27 mouse cellular contexts compared by ENCODE assay signal in genomic region chr19:26466244-26466643, GRCm38 (mm10).
DNase-seq lines count a peak whose midpoint lies in the region; ATAC-seq and TF ChIP-seq lines count a peak whose summit lies in the region.
"Had no signal": no experiment of that assay in that cellular context is flagged by ENCODE, and none has a peak within 500 bp of the region (broad histone marks: within the 10 kb centered on the region; RNA-seq: fewer than 3 reads in every experiment).

No protein-coding gene starts in this region.

- no peaks in the 10 kb centered on the region for H3K27me3 ChIP-seq in forebrain, embryonic 11.5 days (ENCODE audit: control insufficient read depth, insufficient read depth, low read length)
- no peaks in the 10 kb centered on the region for H3K27me3 ChIP-seq in forebrain, embryonic 16.5 days (replicated peaks; ENCODE audit: control insufficient read depth, insufficient read depth, low read length)
- no peaks in the 10 kb centered on the region for H3K27me3 ChIP-seq in forebrain, embryonic 14.5 days (replicated peaks; ENCODE audit: control insufficient read depth, insufficient read depth, low read length)
- H3K27me3 ChIP-seq: heart, embryonic 12.5 days; heart, embryonic 15.5 days had no signal

- 84% methylated on average over 4 of the region's 4 CpGs for WGBS in forebrain, embryonic 11.5 days
- WGBS in forebrain, embryonic 16.5 days, result 40% methylated on average over 4 of the region's 4 CpGs
- WGBS in forebrain, embryonic 14.5 days, result 32% methylated on average over 4 of the region's 4 CpGs
- WGBS in lung, adult 2 months, result 70% methylated on average over 4 of the region's 4 CpGs

- no peak overlapping the region for H3K4me2 ChIP-seq in forebrain, embryonic 11.5 days (ENCODE audit: low read depth, low read length, severe bottlenecking)
- H3K4me2 ChIP-seq in forebrain, embryonic 16.5 days (ENCODE audit: low read length), result no peak overlapping the region
- H3K4me2 ChIP-seq in forebrain, embryonic 14.5 days (ENCODE audit: low read length), result no peak overlapping the region
- H3K4me2 ChIP-seq: embryonic facial prominence, embryonic 13.5 days; heart, embryonic 12.5 days; heart, embryonic 15.5 days; hindbrain, embryonic 14.5 days had no signal

- peaks cover 16% of the 10 kb centered on the region; the same call in 1 of the 2 replicates for H3K4me1 ChIP-seq in forebrain, embryonic 11.5 days (replicated peaks; ENCODE audit: control insufficient read depth, insufficient read depth, low read length)
- H3K4me1 ChIP-seq in forebrain, embryonic 16.5 days (replicated peaks; ENCODE audit: control insufficient read depth, insufficient read depth, low read length), result peaks cover 20% of the 10 kb centered on the region
- peaks cover 20% of the 10 kb centered on the region for H3K4me1 ChIP-seq in forebrain, embryonic 14.5 days (ENCODE audit: control insufficient read depth, insufficient read depth, low read length)
- no peaks in the 10 kb centered on the region for H3K4me1 ChIP-seq in lung, adult 2 months (ENCODE audit: control insufficient read depth, insufficient read depth, low read length)
- H3K4me1 ChIP-seq: heart, embryonic 15.5 days had no signal

- no peak overlapping the region for H3K4me3 ChIP-seq in forebrain, embryonic 11.5 days (ENCODE audit: low read depth, low read length)
- H3K4me3 ChIP-seq in forebrain, embryonic 16.5 days (replicated peaks; ENCODE audit: low read length), result no peak overlapping the region
- no peak overlapping the region for H3K4me3 ChIP-seq in forebrain, embryonic 14.5 days (ENCODE audit: low read depth, low read length)
- H3K4me3 ChIP-seq in lung, adult 2 months (replicated peaks; ENCODE audit: extremely low read depth, low read depth, low read length), result no peak overlapping the region
- H3K4me3 ChIP-seq: embryonic facial prominence, embryonic 10.5 days; embryonic facial prominence, embryonic 13.5 days; erythroblast, embryonic 14.5 days; gastrocnemius, adult 2 months; heart, embryonic 12.5 days; heart, embryonic 15.5 days had no signal

- no peak for DNase-seq in forebrain, embryonic 11.5 days (ENCODE audit: low spot score)
- peak; percentile 17 for DNase-seq in left cerebral cortex, postnatal 4 days
- no peak for DNase-seq in left cerebral cortex, adult 11 months (ENCODE audit: low spot score)
- peak; percentile 31 for DNase-seq in forebrain, embryonic 14.5 days (ENCODE audit: low spot score)
- no peak for DNase-seq in lung, adult 2 months
- DNase-seq: adrenal gland, adult 2 months; adrenal gland, postnatal 25 days; cerebellum, adult 11 months; cerebellum, adult 9-11 months; embryo, embryonic 11 days; gastrocnemius, adult 2 months; gastrocnemius, postnatal 14 days; heart, adult 18-20 months; heart, postnatal 14 days; heart, postnatal 4 days; kidney, adult 18-20 months had no signal

- no peak for TF ChIP-seq POLR2A in lung, adult 2 months (IDR thresholded peaks at IDR 0.05; ENCODE audit: borderline replicate concordance, extremely low read depth, low read depth, low read length)

- TF ChIP-seq CTCF in lung, adult 2 months (IDR thresholded peaks at IDR 0.05; ENCODE audit: insufficient read depth, low read length), result no peak

- H3K36me3 ChIP-seq in forebrain, embryonic 11.5 days (ENCODE audit: control insufficient read depth, insufficient read depth, low read length), result no peaks in the 10 kb centered on the region
- no peaks in the 10 kb centered on the region for H3K36me3 ChIP-seq in forebrain, embryonic 16.5 days (ENCODE audit: control insufficient read depth, insufficient read depth)
- no peaks in the 10 kb centered on the region for H3K36me3 ChIP-seq in forebrain, embryonic 14.5 days (ENCODE audit: control insufficient read depth, insufficient read depth, low read length)
- H3K36me3 ChIP-seq: embryonic facial prominence, embryonic 10.5 days; embryonic facial prominence, embryonic 13.5 days; heart, embryonic 12.5 days; heart, embryonic 15.5 days had no signal

- no peaks in the 10 kb centered on the region for H3K9me3 ChIP-seq in forebrain, embryonic 11.5 days (ENCODE audit: control insufficient read depth, low read length)
- H3K9me3 ChIP-seq in forebrain, embryonic 16.5 days (ENCODE audit: control insufficient read depth, low read length), result no peaks in the 10 kb centered on the region
- H3K9me3 ChIP-seq in forebrain, embryonic 14.5 days (replicated peaks; ENCODE audit: control insufficient read depth, low read length), result no peaks in the 10 kb centered on the region
- H3K9me3 ChIP-seq: embryonic facial prominence, embryonic 10.5 days; embryonic facial prominence, embryonic 13.5 days; heart, embryonic 12.5 days; heart, embryonic 15.5 days had no signal

- no peak for ATAC-seq in forebrain, embryonic 11.5 days (replicated peaks; ENCODE audit: low FRiP score)
- no peak for ATAC-seq in forebrain, embryonic 16.5 days
- ATAC-seq in forebrain, embryonic 14.5 days, result no peak
- ATAC-seq: CD4-positive, CD25-positive, alpha-beta regulatory T cell, adult 4 months; inflammation-experienced regulatory T-cells, adult 6 months; intestine, embryonic 16.5 days had no signal

- H3K27ac ChIP-seq in forebrain, embryonic 11.5 days (ENCODE audit: low read depth, low read length), result 0 out of 2 replicates have a peak overlapping the region, but pooled peaks have one; percentile 37
- no peak overlapping the region for H3K27ac ChIP-seq in forebrain, embryonic 16.5 days (ENCODE audit: low read length)
- H3K27ac ChIP-seq in forebrain, embryonic 14.5 days (ENCODE audit: low read depth, low read length), result peak overlapping the region; percentile 1; the same call in 1 of the 2 replicates
- H3K27ac ChIP-seq: embryonic facial prominence, embryonic 10.5 days; embryonic facial prominence, embryonic 13.5 days; gastrocnemius, adult 2 months; heart, embryonic 15.5 days; hindbrain, postnatal 0 days had no signal

- intact Hi-C loops in left cerebral cortex, postnatal 4 days (cut with DNase I), result no loop called here

- H3K9ac ChIP-seq in forebrain, embryonic 11.5 days (ENCODE audit: low read length), result no peak overlapping the region
- no peak overlapping the region for H3K9ac ChIP-seq in forebrain, embryonic 16.5 days (replicated peaks; ENCODE audit: low read depth, low read length)
- no peak overlapping the region for H3K9ac ChIP-seq in forebrain, embryonic 14.5 days (ENCODE audit: low read length)
- H3K9ac ChIP-seq: embryonic facial prominence, embryonic 13.5 days; heart, embryonic 12.5 days; heart, embryonic 15.5 days had no signal

Comparison
In these comparisons a context has a peak if more than half of its experiments do, and no peak if none do; other contexts are left out.
1. DNase-seq: peak in left cerebral cortex, postnatal 4 days (single experiment) and forebrain, embryonic 14.5 days (single experiment); none in forebrain, embryonic 11.5 days (single experiment), left cerebral cortex, adult 11 months (single experiment) and lung, adult 2 months (single experiment).